Mouse (Mus musculus): ENCODE measurements around the gene F2rl1. TPM values are rescaled to one million over a fixed set of nuclear protein-coding genes. Genes with fewer than 3 reads are reported as not detected.
A peak's percentile ranks its signal among the peaks of the same experiment; 100 is the strongest.

F2rl1 gene
- polyA plus RNA-seq, 1 experiment from 2014 or later = 34.4 TPM

GRCm38 (mm10) chr13:95503279-95503917, 21.6 kb downstream of the F2rl1 start:
- no peak for DNase-seq (ENCODE audit: low read depth, low spot score)
- ChIA-PET CTCF (interaction anchor here (0.8 kb wide), 1 partner anchor 8 kb away, joined by 3 read pairs; no protein-coding TSS in a partner anchor), POLR2A (no interaction called here)
- TF ChIP-seq CTCF (IDR thresholded peaks at IDR 0.05) = no peak
- in situ Hi-C loops (cut with MboI; ENCODE audit: low pct_unique_long_range_greater_than_20kb) = no loop called here
- H3K27me3 ChIP-seq = no peaks in the 10 kb centered on the region
- no peak for ATAC-seq

- ChIA-PET CTCF (no interaction called here), POLR2A (no interaction called here)
- no peak for TF ChIP-seq CTCF (IDR thresholded peaks at IDR 0.05)
- in situ Hi-C loops (cut with MboI; ENCODE audit: low pct_unique_long_range_greater_than_20kb) = no loop called here
- H3K27me3 ChIP-seq = no peaks in the 10 kb centered on the region
- ATAC-seq (no peak), DNase-seq (ENCODE audit: low read depth, low spot score) (no peak)
Measured at GRCm38 (mm10) chr13:95496601-95497000, 28.4 kb downstream of the F2rl1 start.

DNA sequence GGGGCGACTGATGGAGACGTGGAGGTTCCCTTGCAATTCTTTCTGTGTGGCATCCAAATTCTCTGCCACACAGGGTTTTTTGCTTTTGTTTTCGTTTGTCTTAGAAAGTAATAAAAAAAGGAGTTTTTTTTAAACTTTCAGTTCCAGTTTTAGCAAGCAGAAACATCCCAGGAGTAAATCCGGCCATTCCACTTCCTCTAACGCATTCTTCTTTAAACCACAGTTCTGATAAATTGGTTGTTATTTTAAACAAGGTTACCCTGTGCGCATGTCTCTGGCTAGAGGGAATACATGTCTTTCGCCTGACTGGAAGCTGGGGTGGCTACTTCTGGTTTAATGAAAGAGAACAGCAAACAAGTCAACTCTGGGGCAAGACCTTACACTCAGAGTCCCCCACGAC, 30.2 kb downstream of the F2rl1 start:
- POLR2A ChIA-PET = no interaction called here
- CTCF ChIA-PET = interaction anchor here (1.5 kb wide), 1 partner anchor 9 kb away, joined by 3 read pairs; no protein-coding TSS in a partner anchor
- H3K27me3 ChIP-seq = no peaks in the 10 kb centered on the region
- ATAC-seq (no peak), DNase-seq (ENCODE audit: low read depth, low spot score) (no peak)
- in situ Hi-C loops (cut with MboI; ENCODE audit: low pct_unique_long_range_greater_than_20kb) = no loop called here
- TF ChIP-seq CTCF (IDR thresholded peaks at IDR 0.05) = no peak

DNA sequence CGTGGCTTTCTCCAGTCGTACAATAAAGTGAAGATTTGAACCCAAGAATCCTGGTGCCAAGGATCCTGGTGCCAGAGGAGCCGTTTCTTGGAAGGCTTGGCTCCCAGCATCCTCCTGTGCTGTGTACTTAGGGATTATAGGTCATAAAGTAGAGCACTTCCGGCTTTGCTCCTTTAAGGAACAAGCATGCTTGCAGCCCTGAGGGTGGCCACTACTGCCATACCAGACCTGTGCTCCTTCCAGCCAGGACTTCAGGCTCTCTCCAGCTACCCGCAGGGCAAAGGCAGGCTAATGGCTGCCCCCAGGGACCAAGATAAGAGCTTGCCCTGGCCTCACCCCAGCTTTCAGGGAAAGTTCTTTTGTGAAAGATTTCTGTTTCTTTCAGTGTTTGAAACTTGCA, 31.7 kb downstream of the F2rl1 start:
- CTCF ChIA-PET = no interaction called here
- H3K27me3 ChIP-seq = no peaks in the 10 kb centered on the region
- no peak for DNase-seq (ENCODE audit: low read depth, low spot score)
- POLR2A ChIA-PET = no interaction called here
- TF ChIP-seq CTCF (IDR thresholded peaks at IDR 0.05) = no peak
- in situ Hi-C loops (cut with MboI; ENCODE audit: low pct_unique_long_range_greater_than_20kb) = no loop called here
- ATAC-seq = no peak

DNA sequence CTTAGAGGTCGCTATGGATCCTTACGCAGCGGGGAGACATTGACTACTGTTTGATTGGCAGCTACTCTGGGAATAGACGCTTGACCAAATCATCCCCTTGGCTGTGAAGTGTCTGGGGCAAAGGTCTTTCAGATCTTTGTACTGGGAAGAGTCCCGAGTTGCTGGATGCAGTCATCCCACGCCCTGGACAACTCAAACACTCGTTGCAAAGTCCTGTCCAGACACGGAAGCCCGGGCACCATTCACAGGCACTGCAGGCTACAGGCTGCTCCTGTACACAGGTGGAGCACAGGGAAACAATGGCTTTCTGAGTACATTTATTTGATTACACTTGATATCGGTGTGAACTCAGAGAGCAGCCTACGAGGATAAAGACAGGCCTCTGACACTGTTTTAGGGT, 33.7 kb downstream of the F2rl1 start:
- ChIA-PET POLR2A (no interaction called here), CTCF (no interaction called here)
- ATAC-seq (no peak), DNase-seq (ENCODE audit: low read depth, low spot score) (no peak)
- no peaks in the 10 kb centered on the region for H3K27me3 ChIP-seq
- in situ Hi-C loops (cut with MboI; ENCODE audit: low pct_unique_long_range_greater_than_20kb) = no loop called here
- TF ChIP-seq CTCF (IDR thresholded peaks at IDR 0.05) = no peak

DNA sequence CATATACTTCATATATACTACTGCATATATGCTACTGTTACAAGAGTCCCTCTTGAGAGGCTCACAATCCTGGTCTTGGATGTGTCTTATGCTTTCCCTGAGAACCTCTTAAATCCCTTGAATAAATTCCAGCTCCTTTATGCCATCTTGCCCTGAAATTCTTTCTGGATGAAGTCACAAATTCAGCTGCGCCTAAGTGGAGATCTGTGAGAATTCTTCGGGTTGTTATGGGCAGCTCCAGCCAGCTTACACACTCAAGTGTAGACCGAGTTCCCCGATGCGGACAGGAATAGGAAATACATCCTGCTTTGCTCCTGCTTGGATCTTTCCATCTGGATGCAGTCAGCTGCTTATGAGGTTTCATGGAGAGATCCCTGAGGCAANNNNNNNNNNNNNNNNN, 40.4 kb downstream of the F2rl1 start:
- no peaks in the 10 kb centered on the region for H3K27me3 ChIP-seq
- TF ChIP-seq CTCF (IDR thresholded peaks at IDR 0.05) = no peak
- DNase-seq (ENCODE audit: low read depth, low spot score) = peak; percentile 57
- in situ Hi-C loops (cut with MboI; ENCODE audit: low pct_unique_long_range_greater_than_20kb) = loop anchor here (5.0 kb wide), 1 partner anchor 97 kb away; no protein-coding TSS in a partner anchor
- ChIA-PET POLR2A (no interaction called here), CTCF (interaction anchor here (1.2 kb wide), 1 partner anchor 46 kb away, joined by 3 read pairs; no protein-coding TSS in a partner anchor)
- peak; percentile 94 for ATAC-seq

- TF ChIP-seq CTCF (IDR thresholded peaks at IDR 0.05) = peak; percentile 82
- POLR2A ChIA-PET = no interaction called here
- no peaks in the 10 kb centered on the region for H3K27me3 ChIP-seq
- ATAC-seq = no peak
- CTCF ChIA-PET = interaction anchor here (1.4 to 1.7 kb wide), 3 partner anchors 18 to 83 kb away, joined by 3 to 7 read pairs (median 4); no protein-coding TSS in a partner anchor
- DNase-seq (ENCODE audit: low read depth, low spot score) = no peak
- in situ Hi-C loops (cut with MboI; ENCODE audit: low pct_unique_long_range_greater_than_20kb) = loop anchor here (5.0 kb wide), 1 partner anchor 94 kb away; no protein-coding TSS in a partner anchor
Measured at GRCm38 (mm10) chr13:95481428-95481827, 43.6 kb downstream of the F2rl1 start.

- in situ Hi-C loops (cut with MboI; ENCODE audit: low pct_unique_long_range_greater_than_20kb) = no loop called here
- ChIA-PET CTCF (interaction anchor here (1.3 kb wide), 1 partner anchor 13 kb away, joined by 3 read pairs; no protein-coding TSS in a partner anchor), POLR2A (no interaction called here)
- DNase-seq (ENCODE audit: low read depth, low spot score) (no peak), ATAC-seq (no peak)
- no peak for TF ChIP-seq CTCF (IDR thresholded peaks at IDR 0.05)
- H3K27me3 ChIP-seq = no peaks in the 10 kb centered on the region
Measured at GRCm38 (mm10) chr13:95478671-95479413, 46.2 kb downstream of the F2rl1 start, which contains the start of gene S100z. TSS of gene S100z (minus strand) at chr13:95478721.

DNA sequence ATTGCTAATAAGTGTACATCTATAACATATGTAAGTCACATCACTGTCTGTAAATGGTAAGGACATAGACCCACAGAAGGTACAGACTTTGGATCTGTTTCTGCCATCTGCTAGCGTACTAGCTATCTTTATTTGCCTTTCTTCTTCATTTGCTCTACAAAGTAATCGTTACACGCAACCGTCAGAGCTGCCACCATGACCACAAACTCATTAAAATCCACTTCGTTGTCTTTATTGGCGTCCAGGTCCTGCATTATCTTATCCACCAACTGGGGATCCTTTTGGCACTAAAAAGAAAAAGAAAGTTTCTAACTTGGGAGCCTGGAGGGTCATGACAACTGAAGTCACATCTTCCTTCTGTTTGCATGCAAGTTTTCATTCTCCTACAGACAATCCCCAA, 47.9 kb downstream of the F2rl1 start:
- in situ Hi-C loops (cut with MboI; ENCODE audit: low pct_unique_long_range_greater_than_20kb) = no loop called here
- DNase-seq (ENCODE audit: low read depth, low spot score) (no peak), ATAC-seq (no peak)
- no peaks in the 10 kb centered on the region for H3K27me3 ChIP-seq
- ChIA-PET CTCF (no interaction called here), POLR2A (no interaction called here)
- no peak for TF ChIP-seq CTCF (IDR thresholded peaks at IDR 0.05)

DNA sequence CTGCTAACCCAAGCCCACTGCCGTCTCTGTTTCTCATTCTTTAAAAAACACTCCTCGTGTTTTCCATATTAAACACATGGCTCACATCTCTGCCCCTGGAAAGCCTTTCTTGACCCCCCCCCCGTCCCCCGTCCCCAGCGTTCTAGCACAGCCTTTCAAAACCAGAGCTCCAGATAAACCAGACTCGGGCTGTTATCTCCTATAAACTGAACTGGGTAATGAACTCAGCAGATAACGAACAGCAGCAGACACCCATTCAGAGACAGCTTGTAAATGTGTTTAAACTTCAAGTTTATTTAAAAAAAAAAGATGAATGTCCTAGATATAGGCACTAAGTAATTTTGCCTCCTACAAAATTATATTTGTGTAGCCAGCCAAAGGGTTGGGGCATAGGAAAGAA, 49.9 kb downstream of the F2rl1 start:
- TF ChIP-seq CTCF (IDR thresholded peaks at IDR 0.05) = no peak
- POLR2A ChIA-PET = no interaction called here
- DNase-seq (ENCODE audit: low read depth, low spot score) (no peak), ATAC-seq (no peak)
- no peaks in the 10 kb centered on the region for H3K27me3 ChIP-seq
- in situ Hi-C loops (cut with MboI; ENCODE audit: low pct_unique_long_range_greater_than_20kb) = no loop called here
- CTCF ChIA-PET = no interaction called here

- DNase-seq (ENCODE audit: low read depth, low spot score) (no peak), ATAC-seq (no peak)
- CTCF ChIA-PET = no interaction called here
- H3K27me3 ChIP-seq = no peaks in the 10 kb centered on the region
- POLR2A ChIA-PET = no interaction called here
- no peak for TF ChIP-seq CTCF (IDR thresholded peaks at IDR 0.05)
- in situ Hi-C loops (cut with MboI; ENCODE audit: low pct_unique_long_range_greater_than_20kb) = no loop called here
Measured at GRCm38 (mm10) chr13:95474294-95474693, 50.7 kb downstream of the F2rl1 start.

Data from Patski (cell line).